Mouse (Mus musculus) erythroblast, embryonic 14.5 days (primary cell): ENCODE results near the gene Tbc1d8b.

Experiments
- GATA1 ChIP-seq: IDR thresholded peaks from 2 replicates; pipeline ENCODE4 v1.6.1; 2012; ENCODE audit warnings: low read length, inconsistent platforms, mixed read lengths
- TAL1 ChIP-seq: IDR thresholded peaks from 3 replicates; pipeline ENCODE4 v1.6.1; 2012; ENCODE audit warnings: low read length, inconsistent platforms, mixed read lengths

DNA sequence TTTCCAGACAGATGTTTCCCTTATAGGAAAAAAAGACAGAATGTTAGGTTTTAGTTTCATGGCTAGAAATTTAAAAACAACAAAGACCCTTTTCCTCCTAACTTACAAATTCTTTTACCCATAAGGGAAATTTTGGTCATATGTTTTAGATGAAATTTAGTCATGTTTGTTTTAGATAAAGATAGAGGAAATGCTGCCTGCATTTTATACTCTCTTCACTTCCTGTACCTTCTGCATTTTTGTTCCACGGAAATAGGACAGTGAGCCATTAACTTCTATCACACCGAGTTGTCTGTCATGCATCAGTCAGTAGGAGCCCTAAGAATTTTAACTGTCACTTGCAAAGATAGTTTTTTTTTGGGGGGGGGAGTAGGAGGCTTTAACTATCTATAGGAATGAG is 45.1 kb upstream of the Tbc1d8b start:
- no peak for TF ChIP-seq GATA1
- no peak for TF ChIP-seq TAL1
